ENCODE assay signal across 32 mouse cellular contexts in genomic region chr10:61500756-61501155, GRCm38 (mm10).
"Had no signal": no experiment of that assay in that cellular context is flagged by ENCODE, and none has a peak within 500 bp of the region (broad histone marks: within the 10 kb centered on the region; RNA-seq: fewer than 3 reads in every experiment).

No protein-coding gene starts in this region.

- H3K27me3 ChIP-seq: heart, embryonic 12.5 days; heart, embryonic 13.5 days; heart, embryonic 15.5 days; hindbrain, embryonic 12.5 days; hindbrain, embryonic 15.5 days; intestine, embryonic 15.5 days; kidney, embryonic 15.5 days had no signal

- H3K9me3 ChIP-seq: heart, embryonic 12.5 days; heart, embryonic 13.5 days; heart, embryonic 15.5 days; hindbrain, embryonic 10.5 days; hindbrain, embryonic 15.5 days; intestine, embryonic 15.5 days; kidney, embryonic 15.5 days had no signal

- H3K9ac ChIP-seq: heart, embryonic 12.5 days; heart, embryonic 13.5 days; heart, embryonic 15.5 days; hindbrain, embryonic 12.5 days; hindbrain, embryonic 14.5 days; hindbrain, embryonic 15.5 days; intestine, embryonic 15.5 days; kidney, embryonic 15.5 days had no signal

- H3K27ac ChIP-seq: heart, embryonic 13.5 days; heart, embryonic 15.5 days; hindbrain, embryonic 10.5 days; hindbrain, embryonic 12.5 days; hindbrain, embryonic 14.5 days; hindbrain, embryonic 15.5 days; hindbrain, postnatal 0 days; intestine, embryonic 15.5 days; kidney, embryonic 15.5 days; kidney, postnatal 0 days; layer of hippocampus, adult 2 months; left cerebral cortex, adult 2 months had no signal

- H3K4me2 ChIP-seq: heart, embryonic 11.5 days; heart, embryonic 12.5 days; heart, embryonic 13.5 days; heart, embryonic 15.5 days; hindbrain, embryonic 12.5 days; hindbrain, embryonic 14.5 days; hindbrain, embryonic 15.5 days; intestine, embryonic 15.5 days; kidney, embryonic 15.5 days had no signal

- ATAC-seq: hindbrain, embryonic 16.5 days; hindbrain, postnatal 0 days; inflammation-experienced regulatory T-cells, adult 6 months; intestine, embryonic 15.5 days; intestine, embryonic 16.5 days; intestine, postnatal 0 days had no signal

- H3K4me3 ChIP-seq: heart, embryonic 12.5 days; heart, embryonic 13.5 days; heart, embryonic 15.5 days; hindbrain, embryonic 10.5 days; hindbrain, embryonic 12.5 days; hindbrain, embryonic 15.5 days; intestine, embryonic 15.5 days; kidney, embryonic 15.5 days; layer of hippocampus, adult 2 months; left cerebral cortex, adult 2 months had no signal

- DNase-seq: heart, postnatal 10 days; heart, postnatal 14 days; heart, postnatal 36 days; heart, postnatal 4 days; kidney, adult 11 months; kidney, adult 18-20 months; kidney, adult 2 months; kidney, adult 8-10 months; kidney, adult 9 months; kidney, postnatal 10 days; kidney, postnatal 14 days; kidney, postnatal 25 days; kidney, postnatal 36 days; kidney, postnatal 4 days had no signal

- H3K36me3 ChIP-seq: heart, embryonic 13.5 days; heart, embryonic 15.5 days; hindbrain, embryonic 10.5 days; hindbrain, embryonic 12.5 days; hindbrain, embryonic 15.5 days; intestine, embryonic 15.5 days; kidney, embryonic 15.5 days had no signal
